Mouse (Mus musculus): ENCODE measurements around the gene Itga2. TPM values are rescaled to one million over a fixed set of nuclear protein-coding genes. Genes with fewer than 3 reads are reported as not detected.

Gene Itga2
- 15.2 and 18.8 TPM in 2 replicates for polyA plus RNA-seq (2015; fragmentation: Nextera tagmentation; extraction: Ambion mirVana)

DNA sequence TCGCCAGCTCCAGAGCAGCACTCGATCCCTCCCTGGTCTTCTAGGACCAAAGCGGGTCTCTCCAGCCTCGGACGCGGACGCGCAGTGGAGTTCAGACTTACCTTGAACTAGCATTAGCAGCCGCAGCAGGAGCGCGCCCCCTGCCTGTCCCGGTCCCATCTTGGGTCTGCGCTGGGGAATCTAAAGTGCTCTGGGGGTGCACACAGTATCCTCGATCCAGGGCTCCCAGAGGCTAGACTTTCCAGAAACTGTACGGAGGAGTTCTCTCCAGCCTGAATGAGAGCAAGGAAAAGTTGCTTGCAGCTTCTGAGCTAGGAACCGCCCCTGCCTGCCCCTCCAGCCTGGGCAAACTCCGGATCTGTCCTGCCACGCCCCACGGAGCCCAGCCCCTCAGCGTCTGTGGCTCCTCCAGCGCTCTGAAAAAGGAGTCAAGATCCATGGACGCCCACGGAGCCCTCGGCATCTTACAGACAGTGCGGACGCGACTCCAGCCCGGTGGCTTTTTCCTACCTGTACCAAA, at the start of gene Itga2:
Itga2 (minus strand) TSS at position 326 of the 520 bp plus-strand sequence.
- Histone ChIP-seq H3K27me3 (replicated peaks; ENCODE audit: insufficient read depth, low read length) (no peaks in the 10 kb centered on the region), H3K27ac (ENCODE audit: low read length) (peak within 1 kb of the TSS; percentile 22), H3K4me3 (ENCODE audit: low read depth, low read length) (peak within 1 kb of the TSS; percentile 47), H3K36me3 (ENCODE audit: insufficient read depth, low read length) (no peaks in the 10 kb centered on the region), H3K9me3 (ENCODE audit: low read length) (no peaks in the 10 kb centered on the region), H3K9ac (replicated peaks; ENCODE audit: low read depth) (peak within 1 kb of the TSS; percentile 43; the same call in 1 of the 2 replicates), H3K4me2 (replicated peaks; ENCODE audit: low read depth, low read length) (peak within 1 kb of the TSS; percentile 72), H3K4me1 (ENCODE audit: insufficient read depth, low read depth, low read length) (peaks cover 3% of the 10 kb centered on the region; the same call in 1 of the 2 replicates)
- DNase-seq (ENCODE audit: low spot score) (peak; percentile 76), ATAC-seq (peak; percentile 89)
- whole genome bisulfite sequencing = 1% methylated on average over 27 of the region's 28 CpGs
- peak; percentile 73 for TF ChIP-seq CTCF (IDR thresholded peaks at IDR 0.05)
- no peak for TF ChIP-seq EP300 (IDR thresholded peaks at IDR 0.05)

DNA sequence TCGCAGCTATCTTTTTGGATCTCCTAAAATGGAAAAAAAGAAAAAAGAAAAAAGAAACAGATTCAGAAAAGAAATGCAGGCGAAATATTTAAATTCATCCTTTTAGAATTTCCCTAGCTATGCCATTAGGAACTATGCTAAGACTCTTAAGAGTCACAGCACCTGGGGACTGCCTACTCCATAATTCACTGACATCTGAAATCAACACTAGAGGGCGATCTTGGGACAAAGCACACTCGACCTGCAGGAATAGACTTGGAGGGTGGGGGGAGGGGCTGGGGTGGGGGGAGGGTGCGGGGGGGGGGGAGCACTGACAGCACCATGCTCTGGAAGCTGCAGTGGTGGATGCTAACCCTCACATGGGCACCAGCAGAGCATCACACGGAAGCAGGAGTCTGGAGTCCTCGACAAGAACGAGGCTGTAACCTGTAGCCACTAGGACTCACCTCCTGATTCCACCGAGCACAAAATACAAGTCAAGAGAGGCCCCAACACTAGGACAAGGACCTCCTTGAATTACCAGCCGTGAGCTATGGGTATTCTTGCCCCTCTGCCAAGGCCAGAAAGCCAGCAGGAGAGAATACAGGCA, 49.0 kb upstream of the Itga2 start:
- H3K4me3 ChIP-seq (ENCODE audit: low read depth, low read length) = no peak overlapping the region
- H3K4me2 ChIP-seq (replicated peaks; ENCODE audit: low read depth, low read length) = no peak overlapping the region
- H3K27ac ChIP-seq (ENCODE audit: low read length) = no peak overlapping the region
- DNase-seq (ENCODE audit: low spot score) (peak; percentile 45), ATAC-seq (no peak)
- no peaks in the 10 kb centered on the region for H3K36me3 ChIP-seq (ENCODE audit: insufficient read depth, low read length)
- no peaks in the 10 kb centered on the region for H3K27me3 ChIP-seq (replicated peaks; ENCODE audit: insufficient read depth, low read length)
- WGBS = 47% methylated on average over 10 of the region's 10 CpGs
- TF ChIP-seq CTCF (IDR thresholded peaks at IDR 0.05) (peak; percentile 64), EP300 (IDR thresholded peaks at IDR 0.05) (no peak)
- H3K9me3 ChIP-seq (ENCODE audit: low read length) = no peaks in the 10 kb centered on the region
- no peaks in the 10 kb centered on the region for H3K4me1 ChIP-seq (ENCODE audit: insufficient read depth, low read depth, low read length)
- H3K9ac ChIP-seq (replicated peaks; ENCODE audit: low read depth) = no peak overlapping the region

GRCm38 (mm10) chr13:114974484-114975042, 42.7 kb upstream of the Itga2 start:
- H3K9me3 ChIP-seq (ENCODE audit: low read length) = no peaks in the 10 kb centered on the region
- ATAC-seq (peak; percentile 57; the same call in 1 of the 2 replicates), DNase-seq (ENCODE audit: low spot score) (peak; percentile 50)
- TF ChIP-seq EP300 (IDR thresholded peaks at IDR 0.05) (no peak), CTCF (IDR thresholded peaks at IDR 0.05) (no peak)
- no peaks in the 10 kb centered on the region for H3K4me1 ChIP-seq (ENCODE audit: insufficient read depth, low read depth, low read length)
- no peak overlapping the region for H3K9ac ChIP-seq (replicated peaks; ENCODE audit: low read depth)
- no peaks in the 10 kb centered on the region for H3K36me3 ChIP-seq (ENCODE audit: insufficient read depth, low read length)
- H3K27ac ChIP-seq (ENCODE audit: low read length) = no peak overlapping the region
- no peak overlapping the region for H3K4me3 ChIP-seq (ENCODE audit: low read depth, low read length)
- no peak overlapping the region for H3K4me2 ChIP-seq (replicated peaks; ENCODE audit: low read depth, low read length)
- no peaks in the 10 kb centered on the region for H3K27me3 ChIP-seq (replicated peaks; ENCODE audit: insufficient read depth, low read length)
- WGBS = 40% methylated on average over 6 of the region's 6 CpGs

DNA sequence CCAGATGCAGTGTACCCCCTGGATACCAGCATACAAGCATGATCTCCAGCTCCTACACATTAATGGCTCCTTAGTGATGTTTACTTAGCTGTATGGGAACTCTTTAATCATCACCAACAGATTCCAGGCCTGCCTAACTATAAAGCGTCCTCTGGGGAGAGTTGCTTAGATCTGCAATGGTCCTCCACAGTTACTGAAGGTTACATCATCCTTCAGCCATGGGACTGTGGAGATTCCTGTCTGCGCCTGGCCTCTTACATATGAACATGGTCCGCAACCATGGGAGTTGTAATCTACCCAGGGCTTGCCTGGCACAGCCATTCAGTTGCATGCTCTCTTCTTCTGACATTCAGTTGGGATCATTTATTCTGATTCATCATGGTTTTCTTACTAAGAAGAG, 40.0 kb upstream of the Itga2 start:
- no peak overlapping the region for H3K4me2 ChIP-seq (replicated peaks; ENCODE audit: low read depth, low read length)
- no peak overlapping the region for H3K4me3 ChIP-seq (ENCODE audit: low read depth, low read length)
- H3K9me3 ChIP-seq (ENCODE audit: low read length) = no peaks in the 10 kb centered on the region
- no peaks in the 10 kb centered on the region for H3K36me3 ChIP-seq (ENCODE audit: insufficient read depth, low read length)
- H3K9ac ChIP-seq (replicated peaks; ENCODE audit: low read depth) = no peak overlapping the region
- ATAC-seq (no peak), DNase-seq (ENCODE audit: low spot score) (no peak)
- no peaks in the 10 kb centered on the region for H3K27me3 ChIP-seq (replicated peaks; ENCODE audit: insufficient read depth, low read length)
- H3K27ac ChIP-seq (ENCODE audit: low read length) = no peak overlapping the region
- no peaks in the 10 kb centered on the region for H3K4me1 ChIP-seq (ENCODE audit: insufficient read depth, low read depth, low read length)
- 89% methylated on average over 3 of the region's 3 CpGs for WGBS
- TF ChIP-seq CTCF (IDR thresholded peaks at IDR 0.05) (no peak), EP300 (IDR thresholded peaks at IDR 0.05) (no peak)

DNA sequence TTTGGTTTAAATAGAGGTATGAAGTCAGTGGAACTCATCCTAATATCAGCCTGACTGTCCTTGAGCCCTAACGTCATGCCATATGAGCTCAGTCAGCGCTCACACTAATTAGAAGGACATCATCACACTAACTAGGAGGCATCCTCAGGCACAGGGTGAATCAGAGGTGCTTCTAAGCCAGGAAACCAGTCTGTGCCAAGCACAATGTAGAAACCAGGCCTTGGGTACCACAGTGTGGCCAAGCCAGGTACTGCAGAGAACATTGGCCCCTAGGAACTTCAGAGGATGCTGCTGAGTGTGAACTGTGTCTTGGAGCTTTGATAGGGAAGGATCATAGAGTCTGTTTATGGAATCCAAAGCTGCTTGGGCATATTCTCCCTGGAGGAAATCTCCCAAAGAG, 32.3 kb upstream of the Itga2 start:
- Histone ChIP-seq H3K9ac (replicated peaks; ENCODE audit: low read depth) (no peak overlapping the region), H3K27me3 (replicated peaks; ENCODE audit: insufficient read depth, low read length) (no peaks in the 10 kb centered on the region), H3K36me3 (ENCODE audit: insufficient read depth, low read length) (no peaks in the 10 kb centered on the region), H3K4me2 (replicated peaks; ENCODE audit: low read depth, low read length) (no peak overlapping the region), H3K9me3 (ENCODE audit: low read length) (no peaks in the 10 kb centered on the region), H3K27ac (ENCODE audit: low read length) (no peak overlapping the region), H3K4me3 (ENCODE audit: low read depth, low read length) (no peak overlapping the region), H3K4me1 (ENCODE audit: insufficient read depth, low read depth, low read length) (no peaks in the 10 kb centered on the region)
- peak; percentile 97 for TF ChIP-seq CTCF (IDR thresholded peaks at IDR 0.05)
- TF ChIP-seq EP300 (IDR thresholded peaks at IDR 0.05) = no peak
- WGBS = 44% methylated on average over 2 of the region's 2 CpGs
- DNase-seq (ENCODE audit: low spot score) (peak; percentile 89), ATAC-seq (peak; percentile 85)

- H3K9me3 ChIP-seq (ENCODE audit: low read length) = no peaks in the 10 kb centered on the region
- TF ChIP-seq CTCF (IDR thresholded peaks at IDR 0.05) (no peak), EP300 (IDR thresholded peaks at IDR 0.05) (no peak)
- no peak overlapping the region for H3K27ac ChIP-seq (ENCODE audit: low read length)
- DNase-seq (ENCODE audit: low spot score) (no peak), ATAC-seq (no peak)
- no peak overlapping the region for H3K4me2 ChIP-seq (replicated peaks; ENCODE audit: low read depth, low read length)
- no peak overlapping the region for H3K4me3 ChIP-seq (ENCODE audit: low read depth, low read length)
- H3K27me3 ChIP-seq (replicated peaks; ENCODE audit: insufficient read depth, low read length) = no peaks in the 10 kb centered on the region
- no peak overlapping the region for H3K9ac ChIP-seq (replicated peaks; ENCODE audit: low read depth)
- no peaks in the 10 kb centered on the region for H3K36me3 ChIP-seq (ENCODE audit: insufficient read depth, low read length)
- H3K4me1 ChIP-seq (ENCODE audit: insufficient read depth, low read depth, low read length) = no peaks in the 10 kb centered on the region
These were observed 22.6 kb upstream of the Itga2 start for GRCm38 (mm10) chr13:114954516-114954915.

All from lung, postnatal 0 days (tissue).